Mouse (Mus musculus) leukemia stem cell, adult 10-12 weeks (primary cell): ENCODE measurements around the gene Gm10128. TPM values are rescaled to one million over a fixed set of nuclear protein-coding genes. Genes with fewer than 3 reads are reported as not detected.

Experiments used
- polyA plus RNA-seq: library from polyadenylated mRNA; stranded (reverse); fragments of >175 nt; gene quantifications from 2 replicates; pipeline ENCODE4 v1.2.3, GENCODE M21; 2012; ENCODE audit warnings: low replicate concordance

The Gm10128 gene
- not detected in 2 replicates for polyA plus RNA-seq

GRCm38 (mm10) chr14:7643872-7644271 lies at the start of gene Gm10128:
TSS of gene Gm10128 (minus strand) at chr14:7643972.

GRCm38 (mm10) chr14:7595492-7595891 lies 48.3 kb downstream of the Gm10128 start, which contains the start of gene Gm10338:
TSS of gene Gm10338 (minus strand) at chr14:7595592.

Other genes with a start within 250 kb of the Gm10128 start
- 0.28 TPM in 1 of 2 replicates, not detected in the other for gene Gm3755, start 193.1 kb downstream of the Gm10128 start, polyA plus RNA-seq
- not detected in 2 replicates for gene Gm3752, start 160.2 kb downstream of the Gm10128 start, polyA plus RNA-seq
- not detected in 2 replicates for gene Gm3558, start 75.4 kb downstream of the Gm10128 start, polyA plus RNA-seq
- gene Gm10338, start 48.4 kb downstream of the Gm10128 start, polyA plus RNA-seq = not detected in 2 replicates
- gene Gm26661, start 147.6 kb upstream of the Gm10128 start, polyA plus RNA-seq = not detected in 2 replicates
- gene Flnb, start 174.0 kb upstream of the Gm10128 start, polyA plus RNA-seq = 0.62 and 1.7 TPM in 2 replicates